Mouse (Mus musculus): ENCODE results near the gene Slc27a1.

DNA sequence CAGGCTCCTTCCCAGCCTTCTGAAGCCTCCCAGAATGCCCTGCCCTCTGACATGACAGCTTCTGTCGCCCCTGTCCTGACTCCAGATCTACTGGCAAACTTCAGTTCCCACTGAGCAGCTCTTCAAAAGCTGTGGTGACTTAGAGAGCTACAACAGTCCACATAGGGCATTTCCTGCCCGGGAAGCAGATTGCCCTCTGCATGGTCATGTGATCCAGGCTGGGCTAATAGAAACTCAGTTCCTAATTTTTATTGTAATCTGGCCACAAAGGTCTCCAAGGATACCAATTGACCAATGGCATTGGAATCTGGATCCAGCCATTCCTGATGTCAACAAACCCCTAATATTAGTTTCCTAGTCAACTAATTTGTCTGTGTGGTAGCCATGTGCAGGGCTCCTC, 63.2 kb downstream of the Slc27a1 start:
- TF ChIP-seq CTCF (IDR thresholded peaks at IDR 0.05; ENCODE audit: low read depth, low read length), result no peak
- no peak for TF ChIP-seq GATA1 (IDR thresholded peaks at IDR 0.05; ENCODE audit: borderline replicate concordance, low read length)
- TF ChIP-seq TAL1 (conservative IDR thresholded peaks at IDR 0.05; ENCODE audit: low read depth, low read length), result no peak

Data from G1E (cell line).